Mouse (Mus musculus): ENCODE measurements around the gene Mcub. TPM values are rescaled to one million over a fixed set of nuclear protein-coding genes. Genes with fewer than 3 reads are reported as not detected.

Gene Mcub
- polyA plus RNA-seq, 1 experiment: 1.8 TPM

GRCm38 (mm10) chr3:129962533-129962932, 7.5 kb downstream of the Mcub start:
- TF ChIP-seq CTCF (IDR thresholded peaks at IDR 0.05; ENCODE audit: extremely low read depth, insufficient read depth, low read length): no peak
- no peak for TF ChIP-seq POLR2A (IDR thresholded peaks at IDR 0.05; ENCODE audit: extremely low read depth, insufficient read depth, low read length)
- no peak overlapping the region for H3K4me3 ChIP-seq (ENCODE audit: insufficient read depth, low read length)

GRCm38 (mm10) chr3:129953296-129953695, 16.7 kb downstream of the Mcub start:
- Histone ChIP-seq H3K4me3 (ENCODE audit: insufficient read depth, low read length) (no peak overlapping the region), H3K27ac (ENCODE audit: insufficient read depth, low read length) (no peak overlapping the region), H3K4me1 (ENCODE audit: control insufficient read depth, insufficient read depth, low read length) (no peaks in the 10 kb centered on the region)
- no peak for TF ChIP-seq CTCF (IDR thresholded peaks at IDR 0.05; ENCODE audit: extremely low read depth, insufficient read depth, low read length)
- no peak for TF ChIP-seq POLR2A (IDR thresholded peaks at IDR 0.05; ENCODE audit: extremely low read depth, insufficient read depth, low read length)

More at GRCm38 (mm10) chr3:129962533-129962932, 7.5 kb downstream of the Mcub start:
- no peak overlapping the region for H3K27ac ChIP-seq (ENCODE audit: insufficient read depth, low read length)
- H3K4me1 ChIP-seq (ENCODE audit: control insufficient read depth, insufficient read depth, low read length): no peaks in the 10 kb centered on the region

- Histone ChIP-seq H3K4me3 (ENCODE audit: insufficient read depth, low read length) (no peak overlapping the region), H3K27ac (ENCODE audit: insufficient read depth, low read length) (no peak overlapping the region), H3K4me1 (ENCODE audit: control insufficient read depth, insufficient read depth, low read length) (no peaks in the 10 kb centered on the region)
- TF ChIP-seq POLR2A (IDR thresholded peaks at IDR 0.05; ENCODE audit: extremely low read depth, insufficient read depth, low read length) (no peak), CTCF (IDR thresholded peaks at IDR 0.05; ENCODE audit: extremely low read depth, insufficient read depth, low read length) (no peak)
Measured at GRCm38 (mm10) chr3:129949158-129949773, 20.7 kb downstream of the Mcub start.

- H3K4me1 ChIP-seq (ENCODE audit: control insufficient read depth, insufficient read depth, low read length): no peaks in the 10 kb centered on the region
- TF ChIP-seq CTCF (IDR thresholded peaks at IDR 0.05; ENCODE audit: extremely low read depth, insufficient read depth, low read length): no peak
- TF ChIP-seq POLR2A (IDR thresholded peaks at IDR 0.05; ENCODE audit: extremely low read depth, insufficient read depth, low read length): no peak
- no peak overlapping the region for H3K27ac ChIP-seq (ENCODE audit: insufficient read depth, low read length)
- H3K4me3 ChIP-seq (ENCODE audit: insufficient read depth, low read length): no peak overlapping the region
Measured at GRCm38 (mm10) chr3:129948359-129948758, 21.6 kb downstream of the Mcub start.

GRCm38 (mm10) chr3:129946217-129946914, 23.6 kb downstream of the Mcub start:
- Histone ChIP-seq H3K4me3 (ENCODE audit: insufficient read depth, low read length) (no peak overlapping the region), H3K27ac (ENCODE audit: insufficient read depth, low read length) (no peak overlapping the region), H3K4me1 (ENCODE audit: control insufficient read depth, insufficient read depth, low read length) (no peaks in the 10 kb centered on the region)
- no peak for TF ChIP-seq POLR2A (IDR thresholded peaks at IDR 0.05; ENCODE audit: extremely low read depth, insufficient read depth, low read length)

GRCm38 (mm10) chr3:129943813-129944212, 26.2 kb downstream of the Mcub start:
- no peak overlapping the region for H3K27ac ChIP-seq (ENCODE audit: insufficient read depth, low read length)
- no peak overlapping the region for H3K4me3 ChIP-seq (ENCODE audit: insufficient read depth, low read length)
- H3K4me1 ChIP-seq (ENCODE audit: control insufficient read depth, insufficient read depth, low read length): no peaks in the 10 kb centered on the region; the same call in 1 of the 2 replicates
- TF ChIP-seq POLR2A (IDR thresholded peaks at IDR 0.05; ENCODE audit: extremely low read depth, insufficient read depth, low read length) (no peak), CTCF (IDR thresholded peaks at IDR 0.05; ENCODE audit: extremely low read depth, insufficient read depth, low read length) (no peak)

GRCm38 (mm10) chr3:129941291-129941690, 28.7 kb downstream of the Mcub start:
- TF ChIP-seq CTCF (IDR thresholded peaks at IDR 0.05; ENCODE audit: extremely low read depth, insufficient read depth, low read length) (no peak), POLR2A (IDR thresholded peaks at IDR 0.05; ENCODE audit: extremely low read depth, insufficient read depth, low read length) (no peak)
- Histone ChIP-seq H3K4me1 (ENCODE audit: control insufficient read depth, insufficient read depth, low read length) (no peaks in the 10 kb centered on the region; the same call in 1 of the 2 replicates), H3K4me3 (ENCODE audit: insufficient read depth, low read length) (no peak overlapping the region), H3K27ac (ENCODE audit: insufficient read depth, low read length) (no peak overlapping the region)

GRCm38 (mm10) chr3:129940780-129941179, 29.2 kb downstream of the Mcub start:
- H3K27ac ChIP-seq (ENCODE audit: insufficient read depth, low read length): no peak overlapping the region
- H3K4me1 ChIP-seq (ENCODE audit: control insufficient read depth, insufficient read depth, low read length): no peaks in the 10 kb centered on the region; the same call in 1 of the 2 replicates
- no peak overlapping the region for H3K4me3 ChIP-seq (ENCODE audit: insufficient read depth, low read length)
- no peak for TF ChIP-seq CTCF (IDR thresholded peaks at IDR 0.05; ENCODE audit: extremely low read depth, insufficient read depth, low read length)
- no peak for TF ChIP-seq POLR2A (IDR thresholded peaks at IDR 0.05; ENCODE audit: extremely low read depth, insufficient read depth, low read length)

GRCm38 (mm10) chr3:129939058-129939457, 30.9 kb downstream of the Mcub start:
- Histone ChIP-seq H3K27ac (ENCODE audit: insufficient read depth, low read length) (no peak overlapping the region), H3K4me3 (ENCODE audit: insufficient read depth, low read length) (no peak overlapping the region), H3K4me1 (ENCODE audit: control insufficient read depth, insufficient read depth, low read length) (no peaks in the 10 kb centered on the region; the same call in 1 of the 2 replicates)
- TF ChIP-seq CTCF (IDR thresholded peaks at IDR 0.05; ENCODE audit: extremely low read depth, insufficient read depth, low read length): no peak
- TF ChIP-seq POLR2A (IDR thresholded peaks at IDR 0.05; ENCODE audit: extremely low read depth, insufficient read depth, low read length): no peak

- Histone ChIP-seq H3K4me1 (ENCODE audit: control insufficient read depth, insufficient read depth, low read length) (no peaks in the 10 kb centered on the region; the same call in 1 of the 2 replicates), H3K4me3 (ENCODE audit: insufficient read depth, low read length) (no peak overlapping the region), H3K27ac (ENCODE audit: insufficient read depth, low read length) (no peak overlapping the region)
- no peak for TF ChIP-seq POLR2A (IDR thresholded peaks at IDR 0.05; ENCODE audit: extremely low read depth, insufficient read depth, low read length)
Measured at GRCm38 (mm10) chr3:129937848-129938247, 32.2 kb downstream of the Mcub start.

All from cortical plate, adult 2 months (tissue).